Mouse (Mus musculus) forebrain, embryonic 11.5 days (tissue): ENCODE results near the gene Hbp1. TPM values are rescaled to one million over a fixed set of nuclear protein-coding genes. Genes with fewer than 3 reads are reported as not detected.

Experiments used
- ATAC-seq: fragments of 200-750 bp; cut with Nextera tagmentation; replicated peaks from 2 replicates; pipeline ENCODE4 v1.8.0; 2017; ENCODE audit warnings: moderate TSS enrichment; ENCODE audit not compliant: low FRiP score
- DNase-seq: peaks from one replicate; pipeline ENCODE4 v3.0.0-alpha.2; 2017; ENCODE audit warnings: low spot score
- H3K27ac ChIP-seq: fragments of 300-500 bp; sonication (generic); 2 replicates; pipeline ENCODE4 v1.5.1; 2014; ENCODE audit warnings: low read depth, low read length
- H3K27me3 ChIP-seq: fragments of 300-500 bp; sonication (generic); 2 replicates; pipeline ENCODE4 v1.6.1; 2014; ENCODE audit warnings: mild to moderate bottlenecking, low read length, mixed read lengths; ENCODE audit not compliant: control insufficient read depth, insufficient read depth
- H3K36me3 ChIP-seq: fragments of 300-500 bp; sonication (generic); 2 replicates; pipeline ENCODE4 v1.6.1; 2014; ENCODE audit warnings: mild to moderate bottlenecking, low read length, moderate library complexity, mixed read lengths; ENCODE audit not compliant: control insufficient read depth, insufficient read depth
- H3K4me1 ChIP-seq: fragments of 300-500 bp; sonication (generic); replicated peaks from 2 replicates; pipeline ENCODE4 v1.6.1; 2014; ENCODE audit warnings: low read length, mixed read lengths; ENCODE audit not compliant: control insufficient read depth, insufficient read depth
- H3K4me2 ChIP-seq: fragments of 300-500 bp; sonication (generic); 2 replicates; pipeline ENCODE4 v1.6.1; 2014; ENCODE audit warnings: low read depth, mild to moderate bottlenecking, low read length, moderate library complexity, mixed read lengths; ENCODE audit not compliant: severe bottlenecking
- H3K4me3 ChIP-seq: fragments of 300-500 bp; sonication (generic); 2 replicates; pipeline ENCODE4 v1.5.1; 2014; ENCODE audit warnings: low read depth, low read length
- H3K9ac ChIP-seq: fragments of 300-500 bp; sonication (generic); 2 replicates; pipeline ENCODE4 v1.6.1; 2014; ENCODE audit warnings: low read length
- H3K9me3 ChIP-seq: fragments of 300-500 bp; sonication (generic); 2 replicates; pipeline ENCODE4 v1.6.1; 2016; ENCODE audit warnings: low read length, mixed read lengths; ENCODE audit not compliant: control insufficient read depth
- WGBS: fragments of 180-500 bp; shearing (Covaris S2); extraction: QIAGEN DNeasy Blood & Tissue Kit; methylation state at CpG from one replicate; pipeline ENCODE4 v1.1.7; 2014; 5-methylcytosine and 5-hydroxymethylcytosine counted together
- polyA plus RNA-seq: library from polyadenylated mRNA; unstranded; fragments of >200 nt; fragmentation: Nextera tagmentation; extraction: Ambion mirVana; gene quantifications from 2 replicates; pipeline ENCODE4 v1.2.1, GENCODE M21; 2014

Gene Hbp1
- 80.8 and 87.1 TPM in 2 replicates for polyA plus RNA-seq

DNA sequence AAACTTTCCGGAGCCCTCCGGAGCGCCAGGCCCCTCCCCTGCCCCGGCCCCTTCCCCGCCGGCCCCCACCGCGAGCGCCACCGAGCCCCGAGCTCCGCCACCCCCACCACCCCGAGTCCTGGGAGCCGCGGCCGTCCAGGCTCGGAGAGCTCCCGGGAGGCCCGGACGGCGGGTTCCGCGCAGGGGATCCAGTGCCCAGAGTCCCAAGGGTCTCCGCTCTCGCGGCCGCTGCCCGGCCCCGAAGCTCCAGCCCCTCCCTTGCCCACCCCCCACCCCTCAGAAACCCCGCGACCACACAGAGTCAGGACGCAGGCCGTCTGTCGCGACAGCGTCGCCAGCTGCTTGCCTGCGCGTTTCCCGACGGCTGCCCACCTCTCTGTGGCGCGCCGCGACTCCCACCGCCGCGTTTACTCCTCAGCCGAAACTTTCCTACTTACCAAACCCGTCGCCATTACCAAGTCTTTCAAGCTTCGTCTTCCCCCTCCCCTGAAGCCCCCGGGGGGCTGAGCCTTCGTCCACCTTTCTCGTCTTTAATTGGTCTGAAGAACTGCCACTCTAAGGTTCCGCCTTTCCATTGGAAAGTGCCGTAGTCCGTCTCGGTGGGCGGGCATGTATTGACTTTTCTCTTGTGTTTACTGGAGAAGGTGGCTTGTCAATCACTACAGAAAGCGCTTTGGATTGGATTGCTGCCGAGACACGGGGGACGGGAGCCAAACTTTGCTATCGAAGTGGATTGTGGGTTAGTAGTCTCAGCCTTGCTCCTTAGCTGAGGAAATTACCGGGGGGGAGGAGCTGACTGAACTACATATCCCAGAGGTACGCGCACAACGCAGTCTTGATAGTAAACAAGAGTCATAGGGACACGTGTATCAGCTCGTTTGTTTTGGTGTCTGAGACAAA, at the start of gene Hbp1:
Gene Hbp1 (minus strand): TSS at position 777 of the 900 bp plus-strand sequence.
- Histone ChIP-seq H3K4me3 (peak within 1 kb of the TSS; percentile 84), H3K9me3 (no peaks in the 10 kb centered on the region), H3K4me1 (no peaks in the 10 kb centered on the region), H3K27me3 (no peaks in the 10 kb centered on the region), H3K4me2 (peak within 1 kb of the TSS; percentile 67), H3K9ac (peak within 1 kb of the TSS; percentile 94), H3K27ac (peak within 1 kb of the TSS; percentile 97), H3K36me3 (no peaks in the 10 kb centered on the region)
- peak; percentile 94 for ATAC-seq
- peak; percentile 96 for DNase-seq
- under 1% methylated on average over 58 of the region's 71 CpGs for WGBS

DNA sequence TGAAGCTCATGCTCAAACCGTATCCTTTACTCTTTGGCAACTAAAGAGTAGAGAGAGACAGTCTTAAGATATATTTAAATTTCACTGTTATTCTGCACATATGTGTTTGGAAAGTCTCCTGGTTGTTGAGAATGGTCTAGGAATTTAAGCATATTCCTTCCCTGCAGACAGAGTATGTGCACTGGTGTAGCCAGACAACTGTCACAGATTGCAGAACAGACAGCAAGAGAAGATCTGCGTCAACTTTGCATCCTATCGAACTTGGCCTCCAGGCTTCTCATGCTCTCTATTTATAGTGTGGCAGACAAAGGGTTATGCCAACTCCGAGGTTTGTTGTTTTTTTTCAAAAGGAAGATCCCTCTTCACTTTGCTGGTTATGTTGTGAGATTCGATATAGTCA, 48.4 kb upstream of the Hbp1 start:
- no peak for ATAC-seq
- H3K9me3 ChIP-seq, result no peaks in the 10 kb centered on the region
- no peak for DNase-seq
- H3K4me2 ChIP-seq, result no peak overlapping the region
- no peak overlapping the region for H3K4me3 ChIP-seq
- WGBS, result 92% methylated on average over 5 of the region's 5 CpGs
- H3K9ac ChIP-seq, result no peak overlapping the region
- no peak overlapping the region for H3K27ac ChIP-seq
- no peaks in the 10 kb centered on the region for H3K4me1 ChIP-seq
- H3K27me3 ChIP-seq, result no peaks in the 10 kb centered on the region
- no peaks in the 10 kb centered on the region for H3K36me3 ChIP-seq

DNA sequence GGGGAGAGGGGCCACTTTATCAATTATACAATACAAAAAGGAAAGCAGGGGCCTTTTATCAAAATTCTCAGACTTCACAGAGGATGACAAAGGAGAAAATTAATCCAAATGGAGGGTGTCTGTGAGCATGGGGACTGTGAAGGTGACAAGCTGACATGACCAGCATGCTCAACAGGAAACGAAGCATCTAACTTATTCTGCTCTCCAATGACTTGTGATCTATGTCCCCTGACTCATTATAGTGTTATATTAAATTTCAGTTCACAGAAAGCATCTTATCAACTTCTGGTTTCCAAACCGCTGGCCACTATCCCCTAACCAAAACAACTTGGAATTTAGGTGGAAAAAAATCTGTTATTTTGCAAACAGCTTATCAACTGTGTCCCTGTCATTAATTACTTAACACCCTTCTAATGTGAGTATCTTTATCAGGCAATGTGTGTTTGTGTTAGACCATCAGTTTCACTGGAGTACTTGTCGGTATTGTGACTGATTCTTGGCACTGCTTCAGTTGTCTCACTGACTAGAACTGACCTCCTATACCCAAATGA, 47.1 kb upstream of the Hbp1 start:
- H3K4me3 ChIP-seq, result no peak overlapping the region
- no peaks in the 10 kb centered on the region for H3K9me3 ChIP-seq
- no peak for DNase-seq
- no peak overlapping the region for H3K27ac ChIP-seq
- H3K9ac ChIP-seq, result no peak overlapping the region
- no peak for ATAC-seq
- H3K36me3 ChIP-seq, result no peaks in the 10 kb centered on the region
- no peaks in the 10 kb centered on the region for H3K27me3 ChIP-seq
- no peaks in the 10 kb centered on the region for H3K4me1 ChIP-seq
- no peak overlapping the region for H3K4me2 ChIP-seq
- 78% methylated on average over 3 of the region's 3 CpGs for WGBS

DNA sequence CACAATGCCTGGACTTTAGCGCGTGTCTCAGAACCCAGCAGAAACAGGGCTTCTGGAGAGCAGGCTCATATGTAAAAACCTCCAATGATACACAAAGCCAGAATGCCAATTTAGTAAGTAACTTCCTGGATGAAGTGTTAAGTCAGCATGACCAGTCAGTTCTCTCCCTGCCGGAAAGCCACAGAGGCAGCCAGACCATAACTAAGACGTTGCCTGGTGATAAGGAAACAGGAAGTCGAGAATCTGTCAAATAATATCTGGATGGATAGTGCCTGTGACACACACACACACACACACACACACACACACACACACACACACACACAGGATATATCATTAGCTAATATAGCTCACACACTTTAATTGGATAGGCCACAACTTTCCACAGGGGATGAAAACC, 46.5 kb upstream of the Hbp1 start:
- DNase-seq (no peak), ATAC-seq (no peak)
- H3K27ac ChIP-seq, result no peak overlapping the region
- H3K4me2 ChIP-seq, result no peak overlapping the region
- H3K27me3 ChIP-seq, result no peaks in the 10 kb centered on the region
- H3K4me1 ChIP-seq, result no peaks in the 10 kb centered on the region
- no peak overlapping the region for H3K4me3 ChIP-seq
- H3K9ac ChIP-seq, result no peak overlapping the region
- H3K36me3 ChIP-seq, result no peaks in the 10 kb centered on the region
- 83% methylated on average over 5 of the region's 5 CpGs for WGBS
- H3K9me3 ChIP-seq, result no peaks in the 10 kb centered on the region

DNA sequence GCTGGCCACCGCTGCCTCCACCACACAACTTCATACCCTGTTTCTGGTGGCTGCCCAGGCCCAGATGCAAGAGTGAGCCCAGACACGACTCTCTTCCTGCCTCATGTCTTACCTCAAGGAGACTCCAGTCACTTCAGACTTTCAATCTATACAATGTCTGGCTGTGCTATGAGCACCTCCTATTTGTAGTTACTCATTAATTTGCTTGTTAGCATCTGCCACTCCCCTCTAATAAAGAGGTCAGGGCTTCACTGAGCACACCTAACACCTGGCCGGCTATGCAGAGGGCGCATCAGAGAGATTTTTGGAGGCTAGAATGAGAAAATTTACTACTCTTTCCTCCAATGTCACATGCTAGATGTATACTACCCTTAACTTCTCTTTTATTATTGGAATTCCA, 40.2 kb upstream of the Hbp1 start:
- Histone ChIP-seq H3K9ac (no peak overlapping the region), H3K27ac (no peak overlapping the region), H3K4me2 (no peak overlapping the region), H3K4me1 (no peaks in the 10 kb centered on the region), H3K4me3 (no peak overlapping the region), H3K9me3 (no peaks in the 10 kb centered on the region), H3K27me3 (no peaks in the 10 kb centered on the region), H3K36me3 (no peaks in the 10 kb centered on the region)
- no peak for ATAC-seq
- no peak for DNase-seq
- WGBS, result 93% methylated on average over 4 of the region's 4 CpGs

DNA sequence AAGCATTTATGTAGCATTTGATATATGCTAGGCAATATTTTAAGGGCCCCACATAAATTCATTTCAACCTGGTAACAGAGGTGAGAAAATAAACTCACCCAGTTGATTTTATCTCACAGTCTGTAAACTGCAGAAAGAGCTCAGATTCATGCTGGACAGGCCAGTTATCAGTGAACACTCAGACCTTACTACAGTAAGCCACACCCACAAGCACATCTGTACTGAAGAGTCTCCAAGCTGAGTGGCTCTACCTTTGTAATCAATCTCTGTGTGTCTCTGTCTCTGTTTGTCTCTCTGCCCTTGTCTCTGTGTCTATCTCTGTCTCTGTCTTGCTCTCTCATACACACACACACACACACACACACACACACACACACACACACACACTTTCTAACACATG, 39.4 kb upstream of the Hbp1 start:
- ATAC-seq (no peak), DNase-seq (no peak)
- H3K4me1 ChIP-seq, result no peaks in the 10 kb centered on the region
- no peak overlapping the region for H3K4me2 ChIP-seq
- H3K27ac ChIP-seq, result no peak overlapping the region
- H3K9me3 ChIP-seq, result no peaks in the 10 kb centered on the region
- H3K4me3 ChIP-seq, result no peak overlapping the region
- no peaks in the 10 kb centered on the region for H3K27me3 ChIP-seq
- no peaks in the 10 kb centered on the region for H3K36me3 ChIP-seq
- no peak overlapping the region for H3K9ac ChIP-seq

DNA sequence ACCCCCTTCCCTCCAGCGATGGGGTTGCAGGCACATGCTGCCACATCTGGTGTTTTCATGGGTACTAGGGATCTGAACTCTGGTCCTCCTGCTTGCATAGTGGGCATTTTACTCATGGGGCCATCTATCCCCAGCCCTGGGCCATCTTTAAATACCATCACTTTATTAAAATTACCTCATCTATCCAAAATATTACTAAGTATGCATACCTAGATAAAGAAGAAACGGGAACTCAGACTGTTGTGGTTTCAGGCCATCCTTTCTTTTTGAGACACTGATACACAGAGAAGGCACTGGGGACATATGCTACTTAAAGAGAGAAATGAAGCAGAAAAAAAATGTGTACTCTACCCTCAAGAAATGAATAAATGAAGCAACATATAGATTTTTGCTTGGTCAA, 36.1 kb upstream of the Hbp1 start:
- H3K4me3 ChIP-seq, result no peak overlapping the region
- H3K27me3 ChIP-seq, result no peaks in the 10 kb centered on the region
- no peak overlapping the region for H3K27ac ChIP-seq
- H3K4me1 ChIP-seq, result no peaks in the 10 kb centered on the region
- no peaks in the 10 kb centered on the region for H3K36me3 ChIP-seq
- ATAC-seq, result no peak
- DNase-seq, result no peak
- H3K9me3 ChIP-seq, result no peaks in the 10 kb centered on the region
- no peak overlapping the region for H3K9ac ChIP-seq
- no peak overlapping the region for H3K4me2 ChIP-seq
- WGBS, result 95% methylated on average over 2 of the region's 2 CpGs

DNA sequence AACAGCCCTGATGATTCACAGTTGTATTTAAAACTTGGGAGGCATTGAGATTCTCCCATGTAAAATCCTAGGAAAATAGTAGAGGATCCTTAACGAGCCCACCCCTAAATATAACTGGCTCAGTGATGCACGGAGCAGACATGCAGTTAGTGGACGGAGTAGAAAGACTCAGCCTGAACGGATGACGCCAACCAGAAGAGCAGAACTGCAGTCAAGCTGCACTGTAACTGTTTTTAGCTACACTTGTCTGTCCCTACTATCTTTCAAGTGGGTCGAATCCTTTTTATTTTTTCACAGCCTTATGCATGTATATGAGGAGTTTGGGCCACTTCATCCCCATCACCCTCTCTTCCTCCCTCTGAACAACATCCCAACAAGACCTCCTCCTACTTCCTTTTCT, 35.4 kb upstream of the Hbp1 start:
- Histone ChIP-seq H3K36me3 (no peaks in the 10 kb centered on the region), H3K4me1 (no peaks in the 10 kb centered on the region), H3K9ac (no peak overlapping the region), H3K9me3 (no peaks in the 10 kb centered on the region), H3K4me3 (no peak overlapping the region), H3K27me3 (no peaks in the 10 kb centered on the region), H3K4me2 (no peak overlapping the region), H3K27ac (no peak overlapping the region)
- ATAC-seq (no peak), DNase-seq (no peak)
- whole genome bisulfite sequencing, result 86% methylated on average over 6 of the region's 6 CpGs

DNA sequence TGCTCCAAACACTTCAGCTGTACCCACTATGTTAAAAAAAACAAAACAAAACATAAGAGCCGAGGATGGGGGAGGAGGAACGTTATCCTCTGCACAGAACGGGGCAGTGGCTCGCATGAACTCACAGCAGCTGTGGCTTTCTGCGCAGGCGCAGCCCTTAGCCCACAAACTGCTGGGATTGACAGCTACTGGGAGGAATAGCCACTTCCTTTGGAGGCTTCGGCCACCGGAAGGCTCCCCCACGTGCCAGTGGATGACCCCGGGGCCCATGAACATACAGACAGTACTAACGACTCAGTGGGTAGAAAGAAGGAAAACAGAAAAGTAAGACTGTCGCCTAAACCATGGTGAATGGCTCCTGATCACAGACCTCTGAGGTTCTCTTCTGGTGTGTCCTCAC, 34.3 kb upstream of the Hbp1 start:
- no peak overlapping the region for H3K4me3 ChIP-seq
- no peak for ATAC-seq
- H3K4me1 ChIP-seq, result no peaks in the 10 kb centered on the region
- 78% methylated on average over 12 of the region's 12 CpGs for WGBS
- DNase-seq, result no peak
- no peak overlapping the region for H3K9ac ChIP-seq
- no peaks in the 10 kb centered on the region for H3K36me3 ChIP-seq
- H3K27me3 ChIP-seq, result no peaks in the 10 kb centered on the region
- no peaks in the 10 kb centered on the region for H3K9me3 ChIP-seq
- H3K4me2 ChIP-seq, result no peak overlapping the region
- no peak overlapping the region for H3K27ac ChIP-seq
